Mouse (Mus musculus): ENCODE data around the gene Olfr435.
"Not testable (repeated sequence)": the region's sequence is repeated elsewhere in the genome, so short reads cannot be mapped to it uniquely, and the experiment has no call there.

Olfr435 gene

GRCm38 (mm10) chr6:43196781-43197180 is at the start of gene Olfr435:
TSS of gene Olfr435 (plus strand) at chr6:43197146.
- peak; percentile 29 for DNase-seq (ENCODE audit: low spot score)

DNA sequence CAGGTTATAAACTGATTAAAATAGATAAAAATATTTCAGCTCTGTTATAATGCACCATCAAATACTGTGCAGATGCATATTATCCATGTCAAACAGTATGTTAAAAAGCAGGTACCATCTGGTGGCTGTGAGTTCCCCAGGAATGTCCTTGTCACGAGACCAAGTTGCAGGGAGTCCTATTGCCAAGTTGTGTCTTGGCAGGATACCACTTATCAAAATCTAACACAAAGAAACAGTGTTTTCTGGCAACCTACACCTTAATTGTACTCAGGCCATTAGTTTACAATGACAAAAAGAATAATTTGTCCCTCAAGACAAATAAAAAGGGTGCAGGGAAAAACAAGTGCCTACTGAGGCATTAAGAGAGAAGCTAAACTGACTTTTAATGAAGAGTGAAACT is 37.4 kb upstream of the Olfr435 start:
- no peak for DNase-seq (ENCODE audit: low spot score)

DNA sequence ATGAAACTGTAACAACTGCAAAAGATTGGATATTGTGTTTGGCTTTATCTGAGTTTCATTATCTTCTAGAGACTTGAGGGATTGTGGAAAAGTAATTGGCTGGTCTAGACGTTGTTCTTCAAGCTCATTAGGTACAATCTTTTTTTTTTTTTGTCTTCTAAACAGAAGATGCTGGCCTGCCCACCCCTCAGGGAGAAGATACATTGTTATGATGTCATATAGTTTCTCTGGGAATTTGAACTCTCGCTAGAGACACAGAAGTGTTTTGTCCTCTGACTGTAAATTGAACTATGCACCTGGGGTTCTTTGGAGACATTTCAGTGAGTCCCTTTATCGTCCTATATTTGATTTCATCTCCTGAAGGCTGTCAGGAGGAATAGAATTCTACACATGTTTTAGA is 34.0 kb upstream of the Olfr435 start, which contains the start of gene Olfr437:
TSS of gene Olfr437 (plus strand) at position 301 of the 400 bp plus-strand sequence.
- DNase-seq (ENCODE audit: low spot score), result no peak

DNA sequence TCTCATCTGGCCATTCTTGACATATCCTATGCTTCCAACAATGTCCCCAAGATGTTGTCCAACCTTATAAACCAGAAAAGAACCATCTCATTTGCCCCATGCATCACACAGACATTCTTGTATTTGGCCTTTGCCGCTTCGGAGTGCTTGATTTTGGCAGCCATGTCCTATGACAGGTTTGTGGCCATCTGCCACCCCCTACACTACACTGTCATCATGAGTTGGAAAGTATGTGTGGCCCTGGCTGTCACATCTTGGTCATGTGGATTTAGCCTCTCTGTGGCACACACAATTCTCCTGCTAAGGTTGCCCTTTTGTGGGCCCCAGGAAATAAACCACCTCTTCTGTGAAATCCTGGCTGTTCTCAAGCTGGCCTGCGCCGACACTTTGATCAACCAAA is 29.7 kb upstream of the Olfr435 start:
- no peak for DNase-seq (ENCODE audit: low spot score)

GRCm38 (mm10) chr6:43171840-43172239 is 25.1 kb upstream of the Olfr435 start, which contains the start of gene Olfr13:
TSS of gene Olfr13 (plus strand) at chr6:43172140.
- DNase-seq (ENCODE audit: low spot score), result no peak

DNA sequence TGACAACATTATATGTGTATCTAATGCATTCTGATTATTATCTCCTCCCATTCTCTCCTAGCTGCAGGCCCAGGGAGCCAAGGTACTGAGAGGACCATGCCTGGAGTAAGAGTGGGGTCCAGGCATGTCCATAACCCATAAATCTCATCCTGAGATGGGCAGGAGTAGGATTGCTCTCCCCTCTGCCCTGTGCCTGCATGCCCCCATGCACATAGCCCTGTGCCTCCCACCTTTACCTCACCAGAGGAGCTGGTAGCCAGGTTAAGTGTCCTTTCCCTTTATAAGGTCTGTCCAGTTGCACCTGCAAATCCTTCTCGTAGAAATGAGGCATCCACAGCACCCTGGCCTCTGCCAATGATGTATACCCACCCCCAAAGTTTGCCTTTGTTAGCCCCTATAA is 18.8 kb upstream of the Olfr435 start:
- DNase-seq (ENCODE audit: low spot score), result no peak

- no peak for DNase-seq (ENCODE audit: low spot score)
Measured at GRCm38 (mm10) chr6:43178584-43179501, 18.1 kb upstream of the Olfr435 start.

- DNase-seq (ENCODE audit: low spot score), result no peak
Measured at GRCm38 (mm10) chr6:43190986-43191385, 6.0 kb upstream of the Olfr435 start.

DNA sequence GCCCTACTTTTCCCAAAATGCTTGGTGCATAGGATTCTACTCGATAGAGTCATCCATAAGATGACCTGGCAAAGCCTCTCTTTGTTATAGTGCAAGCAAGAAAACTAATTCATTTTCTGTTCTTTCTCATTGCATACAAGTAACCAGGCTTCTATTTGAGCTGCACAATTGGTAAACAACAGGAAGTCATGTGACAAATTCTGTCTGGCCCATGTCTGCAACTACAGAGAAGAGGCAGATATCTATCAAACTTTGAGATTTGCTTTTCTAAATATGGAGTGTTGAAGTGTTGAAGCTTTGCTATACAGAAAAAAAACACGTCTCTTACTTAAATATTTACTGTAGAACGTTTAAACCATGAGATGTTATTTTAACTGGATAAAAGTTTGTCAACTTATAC is 1.1 kb downstream of the Olfr435 start:
- DNase-seq (ENCODE audit: low spot score), result no peak

DNA sequence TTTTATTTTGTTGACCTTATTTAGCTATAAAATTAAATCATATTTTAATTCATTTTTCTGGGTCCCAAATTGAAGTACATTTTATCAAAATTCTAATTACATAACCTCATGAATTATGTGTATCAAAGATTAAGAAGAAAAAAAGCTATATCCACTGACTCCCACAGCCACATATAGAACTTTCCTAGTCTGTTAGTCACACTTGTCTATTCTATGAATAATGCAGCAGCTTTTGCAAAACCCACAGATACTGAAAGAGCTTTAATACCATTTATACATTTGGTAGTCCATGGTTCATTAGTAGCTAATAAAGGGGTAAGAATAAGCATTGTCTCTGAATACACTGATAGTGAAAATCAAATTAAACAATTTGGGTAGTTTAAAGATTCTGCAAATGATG is 5.8 kb downstream of the Olfr435 start:
- no peak for DNase-seq (ENCODE audit: low spot score)

DNA sequence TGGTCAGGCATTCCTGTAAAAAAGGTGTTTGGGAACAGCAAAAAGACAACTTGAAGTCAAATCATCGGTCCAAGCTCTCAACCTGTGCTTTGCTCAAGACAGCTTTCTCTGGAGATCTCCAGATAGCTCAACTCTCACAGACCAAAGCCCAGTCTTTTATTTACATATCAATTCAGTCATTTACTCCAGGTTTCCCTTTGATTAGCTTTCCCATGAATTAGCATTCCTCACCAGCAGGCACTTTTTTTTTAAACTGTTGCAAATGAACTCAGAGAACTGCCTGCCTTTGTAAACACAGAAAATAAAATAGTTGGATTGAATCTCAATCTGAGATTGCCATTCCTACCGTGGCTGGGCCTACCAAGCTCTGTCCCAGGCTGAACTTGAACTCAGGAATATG is 8.4 kb downstream of the Olfr435 start:
- no peak for DNase-seq (ENCODE audit: low spot score)

- DNase-seq (ENCODE audit: low spot score), result not testable (repeated sequence)
Measured at GRCm38 (mm10) chr6:43212873-43213272, 15.9 kb downstream of the Olfr435 start, which contains the start of gene Olfr434. TSS of gene Olfr434 (plus strand) at chr6:43213021.

DNA sequence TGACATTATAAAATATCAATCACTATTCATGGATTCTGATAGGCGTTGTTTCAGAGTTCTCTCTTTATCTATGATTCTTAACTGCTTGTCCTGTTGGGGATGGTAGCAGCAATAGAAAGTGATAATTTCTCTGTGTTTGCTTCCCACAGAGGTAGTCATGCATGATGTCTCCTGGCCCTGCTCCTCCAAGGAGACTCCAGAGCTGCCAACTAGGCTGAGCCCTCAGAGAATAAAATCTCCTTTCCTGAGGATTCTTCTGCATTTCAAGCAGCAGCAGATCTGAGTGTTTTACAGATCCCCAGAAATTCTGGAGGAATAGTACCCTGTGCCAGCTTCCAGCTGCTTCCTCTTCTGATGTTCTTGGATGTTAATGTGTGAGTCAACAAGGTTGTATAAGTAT is 34.3 kb downstream of the Olfr435 start, which contains the start of gene Olfr47:
TSS of gene Olfr47 (plus strand) at position 275 of the 400 bp plus-strand sequence.
- not testable (repeated sequence) for DNase-seq (ENCODE audit: low spot score)

DNA sequence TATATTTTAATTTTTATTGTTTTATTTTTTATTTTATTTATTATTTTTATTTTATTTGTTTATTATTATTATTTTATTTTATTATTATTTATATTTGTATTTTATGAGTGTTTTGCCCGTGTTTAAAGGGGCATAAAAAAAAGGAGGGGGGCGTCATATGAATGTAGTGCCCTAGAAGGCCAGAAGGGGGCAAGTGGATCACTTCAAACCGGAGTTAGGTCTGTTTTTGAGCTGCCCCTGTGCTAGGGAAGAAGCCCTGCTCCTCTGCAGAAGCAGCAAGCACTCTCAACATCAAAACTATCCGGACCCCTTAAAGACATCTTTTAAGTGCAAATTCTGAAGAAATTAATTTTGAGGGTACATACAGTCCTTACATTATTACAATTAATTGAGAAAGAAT is 45.1 kb downstream of the Olfr435 start:
- DNase-seq (ENCODE audit: low spot score), result no peak

- DNase-seq (ENCODE audit: low spot score), result no peak
Measured at GRCm38 (mm10) chr6:43247396-43247795, 50.5 kb downstream of the Olfr435 start.

DNA sequence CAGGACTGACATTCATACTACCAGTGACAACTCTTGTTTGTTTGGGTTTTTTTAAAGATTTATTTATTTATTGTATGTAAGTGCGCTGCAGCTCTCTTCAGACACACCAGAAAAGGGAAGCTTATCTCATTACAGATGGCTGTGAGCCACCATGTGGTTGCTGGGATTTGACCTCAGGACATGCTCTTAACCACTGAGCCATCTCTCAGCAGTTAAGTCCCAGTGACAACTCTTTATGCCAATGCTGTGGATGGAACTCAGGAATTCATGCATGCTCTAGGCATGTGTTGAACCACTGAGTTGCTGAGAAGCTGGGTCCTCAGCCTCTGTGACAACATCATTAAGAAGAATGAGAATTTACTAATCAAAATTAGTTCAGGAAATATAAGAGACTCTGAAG is 56.0 kb downstream of the Olfr435 start:
- DNase-seq (ENCODE audit: low spot score), result no peak
